Mouse (Mus musculus): ENCODE results near the gene Gorasp1.

The Gorasp1 gene

DNA sequence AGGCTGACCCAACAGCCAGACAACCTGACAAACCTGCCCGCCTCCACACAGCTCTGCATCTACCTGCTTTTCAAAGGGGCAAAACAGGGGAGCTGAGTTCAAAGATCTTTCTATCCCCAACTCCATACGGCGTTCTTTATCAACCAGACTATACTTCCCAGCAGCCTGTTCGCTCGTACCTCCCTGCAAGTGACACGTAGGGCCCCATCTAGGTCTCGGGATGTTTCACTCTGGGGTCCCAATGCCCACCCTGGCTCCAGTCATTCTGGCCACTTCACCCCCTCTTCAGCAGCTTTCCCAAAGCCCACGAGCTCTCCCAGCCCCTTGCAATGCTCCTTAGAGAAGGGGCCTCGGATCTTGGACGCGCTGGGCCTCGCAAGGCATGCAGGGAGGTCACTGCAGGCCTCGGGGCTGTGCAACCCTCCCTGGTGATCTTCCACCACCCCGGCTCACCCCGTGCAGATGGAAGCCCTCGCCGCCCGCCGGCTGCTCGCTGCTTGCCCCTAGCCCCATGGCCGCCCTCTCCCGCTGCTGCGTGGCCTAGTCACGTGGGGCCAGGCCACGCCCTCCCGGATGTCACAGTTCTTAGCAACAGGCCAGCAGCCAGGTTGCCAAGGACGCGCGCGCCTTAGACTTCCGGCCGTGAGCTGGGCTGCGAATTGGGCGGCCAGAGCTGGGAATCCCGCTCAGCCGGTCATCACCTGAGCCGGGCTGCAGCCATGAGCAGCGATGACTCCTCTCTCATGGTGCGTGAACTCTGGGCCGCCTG lies at the start of gene Gorasp1, which contains the start of gene Ttc21a:
Gene Gorasp1, minus strand, starts transcription at position 561 of the 769 bp plus-strand sequence.
Gene Ttc21a, plus strand, starts transcription at position 602 of the 769 bp plus-strand sequence.
- peak; percentile 95 for DNase-seq (ENCODE audit: low read depth, low spot score)

GRCm38 (mm10) chr9:119985881-119986574 lies 48.7 kb upstream of the Gorasp1 start:
- no peak for DNase-seq (ENCODE audit: low read depth, low spot score)

DNA sequence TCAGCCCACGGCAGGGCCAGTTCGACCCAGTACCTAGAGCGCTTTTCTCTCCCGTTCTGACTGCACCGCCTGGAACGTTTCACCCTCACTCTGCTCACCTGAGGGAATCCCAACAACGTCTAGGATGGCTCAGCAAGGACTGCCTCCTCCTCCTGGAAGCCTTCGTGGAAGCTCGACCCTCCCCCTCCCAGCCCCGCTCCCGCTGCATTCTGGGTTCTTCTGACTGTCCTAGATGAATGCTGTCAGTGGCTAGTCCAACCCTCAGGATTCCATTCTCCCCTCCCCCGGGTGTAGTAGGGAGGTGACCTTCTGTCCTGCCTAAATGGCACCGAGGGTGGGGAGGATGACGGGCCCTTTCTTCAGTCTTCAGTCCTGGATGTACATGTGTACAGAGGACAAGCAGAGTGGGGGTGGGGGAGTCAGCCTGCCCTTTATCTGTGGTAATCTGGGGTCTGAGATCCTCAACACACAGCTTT lies 47.2 kb upstream of the Gorasp1 start, which contains the start of gene Csrnp1:
Gene Csrnp1, minus strand, starts transcription at position 123 of the 476 bp plus-strand sequence.
- peak; percentile 52 for DNase-seq (ENCODE audit: low read depth, low spot score)

GRCm38 (mm10) chr9:119983585-119984535 lies 46.5 kb upstream of the Gorasp1 start:
- DNase-seq (ENCODE audit: low read depth, low spot score) = peak; percentile 92

DNA sequence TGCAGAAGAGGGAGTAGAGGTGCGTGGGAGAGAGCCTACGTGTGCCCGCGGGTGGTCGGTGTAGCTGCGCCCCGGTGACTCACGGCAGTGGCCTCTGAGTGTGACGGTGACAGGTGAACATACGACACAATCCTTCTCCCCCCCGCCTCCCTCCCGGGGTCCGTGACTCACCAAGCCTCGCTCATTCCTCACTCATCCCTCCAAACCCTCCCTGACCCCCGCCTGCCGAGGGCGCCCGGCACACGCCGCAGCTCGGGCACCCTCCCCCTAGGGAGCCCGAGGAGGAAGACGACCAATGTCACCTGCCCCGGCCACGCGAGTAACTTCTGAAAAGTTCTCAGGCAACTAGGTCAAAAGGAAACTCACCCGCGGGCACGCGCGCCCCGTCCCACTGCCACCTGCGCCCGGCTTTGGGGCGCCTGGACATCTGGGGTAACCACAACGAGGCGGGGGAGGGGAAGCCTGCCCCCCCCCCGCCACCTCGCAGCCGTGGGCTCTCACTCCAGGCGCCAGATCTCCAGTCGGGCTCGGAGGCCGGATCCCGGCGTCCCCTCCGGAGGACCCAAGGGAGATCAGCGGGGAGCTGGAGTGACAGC lies 45.7 kb upstream of the Gorasp1 start:
- peak; percentile 88 for DNase-seq (ENCODE audit: low read depth, low spot score)

GRCm38 (mm10) chr9:119982241-119982811 lies 45.0 kb upstream of the Gorasp1 start:
- peak; percentile 92 for DNase-seq (ENCODE audit: low read depth, low spot score)

- DNase-seq (ENCODE audit: low read depth, low spot score) = peak; percentile 91
Observed at GRCm38 (mm10) chr9:119981183-119982179, 44.1 kb upstream of the Gorasp1 start.

DNA sequence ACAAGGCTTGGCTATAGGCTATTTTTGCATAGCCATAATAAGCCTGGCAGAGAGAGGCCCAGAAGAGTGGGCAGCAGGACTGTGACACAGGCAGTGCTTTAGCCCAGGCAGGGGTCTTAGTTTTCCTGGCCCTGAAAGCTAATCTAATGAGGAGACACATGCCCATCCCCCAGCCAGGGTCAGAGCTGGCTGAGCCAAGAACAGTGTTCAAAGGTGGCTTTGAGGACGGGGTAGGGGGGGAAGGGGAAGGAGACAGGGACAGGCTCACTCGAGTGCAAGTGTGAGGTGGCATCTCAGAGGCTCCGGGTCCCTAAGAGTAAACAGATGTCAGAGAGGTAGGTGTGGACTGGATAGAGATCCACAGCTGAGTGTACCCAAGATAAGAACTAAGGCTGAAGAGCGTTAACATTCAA lies 43.4 kb upstream of the Gorasp1 start:
- peak; percentile 51 for DNase-seq (ENCODE audit: low read depth, low spot score)

DNA sequence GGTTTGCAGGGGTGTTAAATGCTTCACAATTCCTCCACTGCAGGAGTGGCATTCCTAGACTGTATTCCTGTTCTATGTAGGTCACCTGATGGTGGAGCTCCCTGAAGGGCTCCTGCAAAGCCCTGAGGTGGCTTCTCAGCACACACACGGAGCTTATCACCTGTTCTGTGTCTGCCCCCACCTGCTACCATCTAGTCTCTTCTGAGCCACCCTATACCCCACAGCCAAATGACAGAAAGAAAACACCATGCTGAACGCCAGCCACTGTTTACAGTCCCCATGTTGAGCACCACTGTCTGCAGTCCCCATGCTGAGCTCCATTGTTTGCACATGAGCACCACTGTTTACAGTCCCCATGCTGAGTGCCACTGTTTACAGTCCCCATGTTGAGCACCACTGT lies 42.4 kb upstream of the Gorasp1 start:
- no peak for DNase-seq (ENCODE audit: low read depth, low spot score)

DNA sequence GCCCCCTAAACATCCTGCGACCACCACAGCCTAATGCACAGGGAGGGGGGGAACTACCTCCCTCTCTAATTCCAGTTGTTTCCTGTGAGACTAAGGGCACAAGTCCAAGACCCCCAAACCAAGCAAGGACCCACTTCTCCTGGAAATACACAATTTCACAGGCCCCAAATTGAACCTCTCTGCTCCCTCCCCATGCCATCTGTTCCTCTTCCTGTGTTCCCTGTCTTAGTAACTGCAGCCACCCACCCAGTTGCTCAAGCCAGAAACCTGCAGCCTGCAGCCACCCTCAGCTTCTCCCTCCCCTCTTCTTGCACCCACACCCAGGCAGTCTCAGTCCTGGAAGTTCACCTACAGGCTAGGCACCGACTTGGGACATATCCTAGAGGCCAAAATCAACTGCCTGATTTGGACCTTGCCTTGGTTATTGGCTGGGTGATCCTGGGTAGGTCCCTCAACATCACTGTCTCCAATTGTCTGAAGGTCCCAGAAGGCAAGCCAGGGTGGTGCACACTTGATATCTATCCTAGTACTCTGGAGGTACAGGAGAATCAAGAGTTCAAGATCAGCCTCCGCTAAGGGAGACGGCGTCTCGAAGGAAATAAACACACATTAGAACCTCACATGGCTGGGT lies 41.6 kb upstream of the Gorasp1 start:
- peak; percentile 33 for DNase-seq (ENCODE audit: low read depth, low spot score)

GRCm38 (mm10) chr9:119978151-119978810 lies 40.9 kb upstream of the Gorasp1 start:
- peak; percentile 73 for DNase-seq (ENCODE audit: low read depth, low spot score)

DNA sequence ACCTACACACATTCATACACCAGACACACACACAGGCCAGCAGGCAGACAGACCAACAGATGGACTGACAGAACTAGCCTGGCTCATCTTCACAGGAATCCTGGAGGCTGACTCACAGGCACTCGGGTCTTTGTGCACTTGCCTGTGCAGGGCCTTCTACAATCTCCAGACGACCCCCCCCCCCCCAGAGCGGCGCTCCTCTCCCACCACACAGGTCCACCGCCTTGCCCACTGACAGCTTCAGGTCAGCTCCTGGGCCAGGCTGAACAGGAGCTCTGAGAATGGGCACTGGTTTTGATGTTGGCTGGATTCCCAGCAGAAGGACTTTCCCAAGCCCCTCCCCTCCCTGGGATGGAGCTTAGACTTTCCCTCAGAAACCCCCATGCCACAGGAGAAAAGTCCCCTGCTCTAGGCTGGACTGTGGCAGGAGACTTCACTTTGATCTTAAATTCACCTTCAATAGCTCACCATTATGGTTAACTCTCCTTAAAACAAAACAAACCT lies 40.2 kb upstream of the Gorasp1 start:
- peak; percentile 51 for DNase-seq (ENCODE audit: low read depth, low spot score)

DNA sequence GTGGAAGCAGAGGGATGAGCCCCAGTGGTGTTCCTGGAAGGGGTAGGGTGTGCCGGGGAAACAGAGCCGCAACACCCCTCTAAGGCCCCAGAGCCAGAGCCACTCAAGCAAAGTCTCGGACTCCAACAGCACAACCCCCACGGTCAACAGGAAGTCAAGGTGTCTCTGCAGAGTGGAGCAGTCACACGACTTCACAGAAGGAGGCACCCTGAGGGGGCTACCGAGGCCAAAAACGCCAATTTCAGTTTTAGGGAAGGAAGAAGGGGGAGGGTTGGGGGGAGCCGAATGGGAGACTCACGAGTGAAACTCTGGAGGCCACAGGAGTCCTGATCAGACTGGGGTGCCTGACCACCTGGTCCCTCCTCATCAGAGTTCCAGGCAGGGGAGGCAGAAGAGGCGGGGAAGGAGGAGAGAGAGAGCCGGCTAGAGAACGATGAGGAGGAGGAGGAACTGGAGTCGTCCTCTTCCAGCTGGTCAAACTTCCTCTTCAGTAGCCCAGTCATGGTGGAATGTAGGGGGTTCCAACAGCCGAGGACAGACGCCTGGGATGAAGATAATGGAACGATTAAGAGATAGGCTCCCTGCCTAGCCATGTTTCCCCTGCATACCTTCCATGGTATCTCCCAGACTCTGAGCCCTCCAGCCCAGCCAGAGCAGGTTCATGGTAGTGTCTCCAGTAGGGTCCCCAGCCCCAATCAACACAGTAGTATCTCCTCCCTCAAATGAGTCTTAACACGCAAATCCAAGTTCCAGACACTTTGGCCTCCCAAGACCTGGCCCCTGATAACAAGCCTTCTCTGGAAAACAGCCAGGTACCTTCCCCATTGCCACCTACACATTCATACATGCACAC lies 39.6 kb upstream of the Gorasp1 start:
- DNase-seq (ENCODE audit: low read depth, low spot score) = peak; percentile 48

- no peak for DNase-seq (ENCODE audit: low read depth, low spot score)
Observed at GRCm38 (mm10) chr9:119975286-119975685, 37.9 kb upstream of the Gorasp1 start.

GRCm38 (mm10) chr9:119974609-119975008 lies 37.2 kb upstream of the Gorasp1 start:
- no peak for DNase-seq (ENCODE audit: low read depth, low spot score)

- peak; percentile 60 for DNase-seq (ENCODE audit: low read depth, low spot score)
Observed at GRCm38 (mm10) chr9:119973869-119974520, 36.6 kb upstream of the Gorasp1 start.

DNA sequence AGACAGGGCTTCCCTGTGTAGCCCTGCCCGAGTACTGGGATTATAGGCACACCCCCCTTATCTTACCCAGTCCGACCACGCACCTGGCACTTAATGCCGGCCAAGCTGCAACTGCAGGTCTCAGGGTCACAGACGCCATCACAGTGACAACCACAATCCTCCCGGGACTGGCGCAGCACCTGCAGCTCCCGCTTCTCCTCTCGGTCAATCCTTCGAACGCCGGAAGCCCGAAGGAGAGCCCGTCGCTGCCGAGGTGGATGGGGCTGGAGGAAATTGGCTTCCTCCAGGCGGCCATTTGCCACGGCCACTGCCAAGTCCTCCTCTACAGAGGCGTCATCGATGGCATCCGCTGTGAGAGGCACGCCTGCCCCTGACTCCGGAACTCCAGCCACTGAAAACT lies 35.9 kb upstream of the Gorasp1 start:
- DNase-seq (ENCODE audit: low read depth, low spot score) = no peak
